Mouse (Mus musculus): Measurements from ENCODE around the gene Vbp1. TPM values are rescaled to one million over a fixed set of nuclear protein-coding genes. Genes with fewer than 3 reads are reported as not detected.

Gene Vbp1
- total RNA-seq (2021) = 10 to 100 TPM; 39.3 to 44.5 TPM
- long read RNA-seq, experiment 1, transcript Vbp1-201 (6 exons, 1,595 nt) = major isoform, 97 of 100 reads
- long read RNA-seq, experiment 1, partial matches to known transcripts = 1 of 100 reads
- long read RNA-seq, experiment 1, other reads (novel, unspliced or antisense) = 2 of 100 reads
- long read RNA-seq, experiment 2, transcript Vbp1-201 (6 exons, 1,595 nt) = major isoform, 96 of 100 reads
- long read RNA-seq, experiment 2, partial matches to known transcripts = 1 of 100 reads
- long read RNA-seq, experiment 2, other reads (novel, unspliced or antisense) = 3 of 100 reads

DNA sequence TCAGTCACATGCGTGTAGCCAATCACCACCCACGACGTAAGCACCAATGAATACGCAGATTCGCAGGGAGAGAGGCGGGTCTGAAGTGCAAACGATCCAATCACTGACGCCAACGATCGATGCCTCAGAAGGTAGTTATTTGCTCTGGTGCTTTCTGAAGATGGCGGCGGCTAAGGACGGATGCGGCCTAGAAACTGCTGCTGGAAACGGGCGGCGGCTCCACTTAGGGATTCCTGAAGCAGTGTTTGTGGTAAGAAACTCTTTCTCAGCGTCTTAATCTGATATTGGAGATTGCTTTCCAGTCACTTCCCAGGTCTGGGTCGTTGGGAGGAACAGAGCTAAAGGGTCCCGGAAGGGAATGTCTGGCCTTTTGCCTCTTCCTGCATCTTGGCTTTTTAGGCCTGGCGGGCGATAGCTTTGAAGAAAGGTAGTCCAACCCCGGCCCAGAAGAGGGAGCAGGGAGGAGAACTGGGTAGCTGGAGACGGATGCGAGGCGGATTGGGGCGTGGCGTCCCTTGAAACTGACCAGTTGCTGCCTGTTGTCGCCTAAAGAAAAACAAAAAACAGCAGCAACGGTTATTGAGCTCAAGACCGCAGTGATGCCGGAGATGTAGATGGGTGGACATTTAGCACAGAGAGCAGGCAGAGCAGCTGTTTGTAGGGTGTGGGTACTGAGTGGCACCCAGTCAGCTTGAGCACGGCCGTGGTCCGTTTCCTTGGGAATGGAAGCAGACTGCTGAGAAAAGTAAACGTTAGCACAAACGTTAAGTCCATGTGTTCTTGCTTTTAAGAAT lies at the start of gene Vbp1:
Gene Vbp1, plus strand, starts transcription at position 121 of the 794 bp plus-strand sequence.
- peak; percentile 85 for DNase-seq

DNA sequence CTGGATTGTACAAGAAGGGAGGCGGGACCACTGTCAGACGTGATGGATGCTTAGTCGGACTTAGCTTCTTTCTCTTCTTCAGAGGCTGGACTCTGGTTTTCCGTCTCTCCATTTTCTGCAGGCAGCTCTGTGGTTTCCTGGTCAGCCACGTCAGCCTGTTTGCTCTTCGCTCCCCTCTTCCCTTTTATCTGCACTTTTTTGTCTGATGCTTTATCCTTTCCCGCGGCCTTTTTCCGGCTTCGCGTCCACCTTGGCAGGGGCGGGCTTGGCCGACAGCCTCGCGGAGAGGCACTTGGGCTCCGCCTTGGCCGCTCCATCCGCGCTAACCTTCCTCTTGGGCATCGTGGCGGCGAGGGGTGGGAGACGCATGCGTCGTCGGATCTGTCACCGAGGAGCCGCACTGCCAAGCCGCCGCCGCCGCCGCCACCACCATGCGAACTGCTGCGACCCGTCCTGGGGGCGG lies 38.9 kb upstream of the Vbp1 start:
- peak; percentile 35 for DNase-seq

DNA sequence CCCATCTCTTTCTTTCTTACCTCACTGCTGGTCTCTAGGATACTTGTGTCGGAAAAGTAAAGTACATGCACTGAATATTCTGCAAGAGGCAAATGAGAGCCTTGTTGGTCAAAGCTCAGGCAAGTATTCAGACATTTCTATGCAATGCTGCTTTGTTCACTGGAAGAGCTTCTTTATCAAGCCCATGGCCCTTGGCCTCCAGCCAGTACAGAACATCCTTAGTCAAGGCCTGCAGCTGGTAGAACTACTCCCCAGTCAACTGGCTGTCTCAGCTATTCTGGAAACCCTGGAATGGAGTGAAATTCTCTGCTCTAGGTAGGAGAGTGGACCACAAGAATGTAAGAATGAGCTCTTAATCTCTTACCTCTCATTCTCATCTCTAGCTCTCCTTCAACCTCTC lies 24.2 kb upstream of the Vbp1 start:
- DNase-seq = no peak

DNA sequence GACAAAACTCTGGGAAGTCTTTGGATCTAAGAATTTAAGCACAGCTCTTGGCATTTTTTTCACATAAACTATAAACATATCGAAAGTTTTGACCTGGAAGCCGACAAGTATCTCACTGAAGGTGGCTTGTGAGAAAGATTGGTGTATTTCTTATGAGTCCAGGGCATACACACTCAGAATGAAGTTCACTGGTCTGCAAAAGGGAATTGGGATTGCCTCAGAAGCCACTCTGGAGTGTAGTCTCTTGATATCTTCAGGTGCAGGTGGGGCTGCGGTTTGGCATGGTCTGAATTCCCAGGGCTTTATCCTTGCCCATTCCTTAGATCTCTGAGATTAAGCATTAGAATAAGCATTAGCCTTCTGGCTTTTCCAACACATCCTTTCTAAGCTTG lies 316 bp upstream of the Vbp1 start:
- DNase-seq = no peak

DNA sequence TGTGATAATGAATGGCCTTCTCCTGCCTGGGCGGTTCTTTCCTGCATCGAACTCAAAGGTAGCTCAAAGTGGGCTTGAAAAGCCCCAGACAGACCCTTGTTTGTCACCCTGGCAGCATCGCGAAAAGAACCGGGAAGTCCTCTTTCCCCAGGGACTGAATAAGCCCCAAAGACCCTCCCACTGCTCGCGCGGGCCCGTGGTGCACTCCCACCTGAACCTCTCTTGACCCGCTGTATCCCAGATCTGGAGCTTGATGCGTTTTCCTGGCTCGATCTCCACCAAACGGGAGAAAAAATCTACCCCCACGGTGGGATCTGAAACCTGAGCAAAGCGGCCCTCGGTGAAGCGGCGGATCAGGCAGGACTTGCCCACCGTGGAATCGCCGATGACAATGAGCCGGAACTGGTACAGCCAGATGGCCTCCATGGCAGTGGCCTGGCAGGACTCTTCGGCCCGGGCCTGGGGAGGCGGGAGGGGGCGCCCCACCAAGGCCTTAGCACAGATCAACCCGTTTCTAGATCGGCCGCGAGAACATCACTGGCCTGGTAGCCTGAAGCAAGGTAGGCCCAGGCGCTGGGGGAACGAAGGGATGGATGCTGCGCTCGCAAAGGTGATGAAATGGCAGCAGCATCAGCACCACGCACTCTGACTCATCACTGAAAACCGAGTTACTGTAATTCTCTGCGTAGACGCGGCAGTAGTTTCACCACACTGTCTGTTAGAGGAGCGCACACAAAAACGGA lies 63.7 kb downstream of the Vbp1 start, which contains the start of gene Rab39b:
Gene Rab39b, minus strand, starts transcription at position 650 of the 743 bp plus-strand sequence.
- DNase-seq = no peak

DNA sequence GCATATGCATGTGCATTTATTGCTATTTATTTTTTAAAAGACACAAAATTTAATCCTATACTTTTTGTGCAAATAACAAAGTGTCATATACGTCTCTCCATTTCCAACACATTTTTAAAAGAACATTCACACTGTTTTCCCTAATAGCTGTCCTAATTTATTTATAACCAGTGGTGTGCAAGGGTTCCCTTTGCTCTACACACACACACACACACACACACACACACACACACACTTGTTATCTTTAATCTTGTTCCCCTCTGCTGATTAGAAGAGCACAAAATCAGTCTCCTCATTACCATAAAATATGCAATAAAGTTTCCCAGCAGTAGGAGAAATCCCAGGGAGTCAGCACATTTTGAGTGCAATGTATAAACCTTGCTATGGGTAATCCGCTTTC lies 64.4 kb downstream of the Vbp1 start:
- no peak for DNase-seq

Other genes starting within 250 kb of the Vbp1 start
- gene Fundc2, start 131.9 kb upstream of the Vbp1 start, total RNA-seq (2021) = 100 to 1,000 TPM; 189 to 200 TPM
- 1 to 10 TPM in 1 of 2 experiments, under 1 TPM in 1; 0.75 to 1.1 TPM for gene F8, start 131.7 kb upstream of the Vbp1 start, total RNA-seq (2021)
- 1 to 10 TPM; 6.1 to 9.6 TPM for gene Cmc4, start 97.7 kb upstream of the Vbp1 start, total RNA-seq (2021)
- gene Mtcp1, start 97.7 kb upstream of the Vbp1 start, total RNA-seq (2021) = 1 to 10 TPM; 1.9 to 2.3 TPM
- gene Brcc3, start 97.7 kb upstream of the Vbp1 start, total RNA-seq (2021) = 10 to 100 TPM; 17.0 to 18.9 TPM
- under 1 TPM in 1 of 2 experiments, not detected in 1; 0.08 TPM for gene Rab39b, start 63.9 kb downstream of the Vbp1 start, total RNA-seq (2021)

Data from gastrocnemius, postnatal 25 days (tissue).